16 mouse cellular contexts compared by ENCODE assay signal in genomic region chr14:102907411-102908103, GRCm38 (mm10).
A peak's percentile ranks its signal among the peaks of the same experiment; 100 is the strongest.
DNase-seq lines count a peak whose midpoint lies in the region; ATAC-seq and TF ChIP-seq lines count a peak whose summit lies in the region.
"Had no signal": no experiment of that assay in that cellular context is flagged by ENCODE, and none has a peak within 500 bp of the region (broad histone marks: within the 10 kb centered on the region; RNA-seq: fewer than 3 reads in every experiment).

No protein-coding gene starts in this region.

- no peaks in the 10 kb centered on the region for H3K9me3 ChIP-seq in liver, embryonic 12.5 days (replicated peaks)
- H3K9me3 ChIP-seq: embryonic facial prominence, embryonic 12.5 days; hindbrain, embryonic 12.5 days; limb, embryonic 12.5 days; lung, embryonic 15.5 days; neural tube, embryonic 13.5 days had no signal

- no peaks in the 10 kb centered on the region for H3K79me2 ChIP-seq in liver, adult 2 months (ENCODE audit: control insufficient read depth, insufficient read depth, low read length)

- H3K27me3 ChIP-seq in liver, adult 2 months (ENCODE audit: control insufficient read depth, insufficient read depth, low read length): no peaks in the 10 kb centered on the region; the same call in 1 of the 2 replicates
- H3K27me3 ChIP-seq in liver, embryonic 12.5 days (replicated peaks): no peaks in the 10 kb centered on the region
- H3K27me3 ChIP-seq: embryonic facial prominence, embryonic 12.5 days; hindbrain, embryonic 12.5 days; limb, embryonic 12.5 days; lung, embryonic 15.5 days; neural tube, embryonic 13.5 days had no signal

- no peak overlapping the region for H3K9ac ChIP-seq in liver, adult 2 months (ENCODE audit: low read depth, low read length)
- H3K9ac ChIP-seq in liver, embryonic 12.5 days: no peak overlapping the region
- H3K9ac ChIP-seq: embryonic facial prominence, embryonic 12.5 days; hindbrain, embryonic 12.5 days; limb, embryonic 12.5 days; lung, embryonic 15.5 days; neural tube, embryonic 13.5 days had no signal

- intact Hi-C loops in left cerebral cortex, postnatal 10 days (cut with DNase I): no loop called here

- TF ChIP-seq CTCF in liver, adult 2 months (IDR thresholded peaks at IDR 0.05; ENCODE audit: low read depth, low read length): no peak
- TF ChIP-seq CTCF in bone marrow macrophage, adult 2 months (IDR thresholded peaks at IDR 0.05; ENCODE audit: low read depth, low read length): no peak

- peak; percentile 23 for DNase-seq in liver, adult 2 months (ENCODE audit: extremely low read depth, low read depth, low spot score)
- DNase-seq in B cell, adult 2 months: peak; percentile 60 to 63
- DNase-seq in left cerebral cortex, adult 11 months (ENCODE audit: low spot score): no peak
- DNase-seq in left cerebral cortex, postnatal 10 days (ENCODE audit: extremely low spot score in 1 of 2, low spot score in 2 of 2): no peak
- DNase-seq: cerebellum, adult 2 months; right cerebral cortex, postnatal 25 days had no signal

- ATAC-seq in liver, embryonic 12.5 days: no peak
- peak; percentile 63 for ATAC-seq in megakaryocyte progenitor cell, adult 5-6 weeks (replicated peaks; ENCODE audit: poor library complexity)
- ATAC-seq: forebrain, embryonic 16.5 days; inflammation-experienced regulatory T-cells, adult 6 months had no signal

- TF ChIP-seq POLR2A in liver, adult 2 months (IDR thresholded peaks at IDR 0.05; ENCODE audit: extremely low read depth, insufficient read depth, low read length): no peak
- TF ChIP-seq POLR2A in bone marrow macrophage, adult 2 months (IDR thresholded peaks at IDR 0.05; ENCODE audit: borderline replicate concordance, low read depth, low read length): no peak

- 77% methylated on average over 6 of the region's 6 CpGs for WGBS in liver, adult 2 months
- WGBS in liver, embryonic 12.5 days (ENCODE audit: insufficient replicate concordance): 49% methylated on average over 6 of the region's 6 CpGs

- no peak overlapping the region for H3K4me2 ChIP-seq in liver, embryonic 12.5 days
- H3K4me2 ChIP-seq: embryonic facial prominence, embryonic 12.5 days; hindbrain, embryonic 12.5 days; limb, embryonic 12.5 days; lung, embryonic 15.5 days; neural tube, embryonic 13.5 days had no signal

- no peaks in the 10 kb centered on the region for H3K36me3 ChIP-seq in liver, adult 2 months (ENCODE audit: control insufficient read depth, insufficient read depth, low read length)
- no peaks in the 10 kb centered on the region for H3K36me3 ChIP-seq in liver, embryonic 12.5 days
- H3K36me3 ChIP-seq: embryonic facial prominence, embryonic 12.5 days; hindbrain, embryonic 12.5 days; limb, embryonic 12.5 days; lung, embryonic 15.5 days; neural tube, embryonic 13.5 days had no signal

- peak overlapping the region; percentile 39 for H3K27ac ChIP-seq in liver, adult 2 months (replicated peaks; ENCODE audit: insufficient read depth, low read depth, low read length)
- H3K27ac ChIP-seq in liver, embryonic 12.5 days: no peak overlapping the region
- H3K27ac ChIP-seq in bone marrow macrophage, adult 2 months (ENCODE audit: insufficient read depth, low read depth, low read length): peak overlapping the region; percentile 98
- H3K27ac ChIP-seq: embryonic facial prominence, embryonic 12.5 days; hindbrain, embryonic 12.5 days; limb, embryonic 12.5 days; lung, embryonic 15.5 days; neural tube, embryonic 13.5 days had no signal

- H3K4me3 ChIP-seq in liver, adult 2 months (ENCODE audit: insufficient read depth, low read depth, low read length): no peak overlapping the region
- H3K4me3 ChIP-seq in liver, embryonic 12.5 days: no peak overlapping the region
- no peak overlapping the region for H3K4me3 ChIP-seq in bone marrow macrophage, adult 2 months (ENCODE audit: insufficient read depth, low read length)
- H3K4me3 ChIP-seq: embryonic facial prominence, embryonic 12.5 days; hindbrain, embryonic 12.5 days; limb, embryonic 12.5 days; lung, embryonic 15.5 days; neural tube, embryonic 13.5 days had no signal

- no peaks in the 10 kb centered on the region for H3K4me1 ChIP-seq in liver, adult 2 months (ENCODE audit: control insufficient read depth, insufficient read depth, low read length)
- H3K4me1 ChIP-seq in liver, embryonic 12.5 days: peaks cover 3% of the 10 kb centered on the region; the same call in 1 of the 2 replicates
- H3K4me1 ChIP-seq in bone marrow macrophage, adult 2 months (ENCODE audit: control insufficient read depth, insufficient read depth, low read length): peaks cover 38% of the 10 kb centered on the region
- H3K4me1 ChIP-seq: hindbrain, embryonic 12.5 days had no signal

Comparison
In these comparisons a context has a peak if more than half of its experiments do, and no peak if none do; other contexts are left out.
1. DNase-seq: peak in liver, adult 2 months (single experiment) and B cell, adult 2 months (2 of 2); none in left cerebral cortex, adult 11 months (single experiment) and left cerebral cortex, postnatal 10 days (0 of 2).